Mouse (Mus musculus) MEL-GATA-1-ER (cell line): ENCODE results near the gene Syn3.
"Not testable (repeated sequence)": the region's sequence is repeated elsewhere in the genome, so short reads cannot be mapped to it uniquely, and the experiment has no call there.

Source experiments
- DNase-seq: peaks from one replicate; pipeline ENCODE4 v3.0.0-alpha.2; 2012; ENCODE audit warnings: low read depth; ENCODE audit errors: extremely low read depth

Gene Syn3

GRCm38 (mm10) chr10:86498673-86499391, at the start of gene Syn3:
Syn3 (minus strand) TSS chr10:86498896.
- no peak for DNase-seq

- not testable (repeated sequence) for DNase-seq
Measured at GRCm38 (mm10) chr10:86526357-86526874, 27.7 kb upstream of the Syn3 start.

GRCm38 (mm10) chr10:86513801-86514200, 15.1 kb upstream of the Syn3 start:
- no peak for DNase-seq

GRCm38 (mm10) chr10:86510941-86511340, 12.2 kb upstream of the Syn3 start:
- no peak for DNase-seq

- DNase-seq: no peak
Measured at GRCm38 (mm10) chr10:86502063-86502462, 3.4 kb upstream of the Syn3 start.

GRCm38 (mm10) chr10:86498051-86498672, 534 bp downstream of the Syn3 start:
- DNase-seq: no peak

- DNase-seq: no peak
Measured at GRCm38 (mm10) chr10:86495851-86496250, 2.8 kb downstream of the Syn3 start.

- no peak for DNase-seq
Measured at GRCm38 (mm10) chr10:86493140-86493539, 5.6 kb downstream of the Syn3 start.

GRCm38 (mm10) chr10:86492089-86492907, 6.4 kb downstream of the Syn3 start:
- no peak for DNase-seq

- no peak for DNase-seq
Measured at GRCm38 (mm10) chr10:86491316-86492088, 7.2 kb downstream of the Syn3 start.

- DNase-seq: no peak
Measured at GRCm38 (mm10) chr10:86488544-86488943, 10.2 kb downstream of the Syn3 start.

- DNase-seq: no peak
Measured at GRCm38 (mm10) chr10:86485971-86486370, 12.7 kb downstream of the Syn3 start.

- no peak for DNase-seq
Measured at GRCm38 (mm10) chr10:86483968-86484367, 14.7 kb downstream of the Syn3 start.

GRCm38 (mm10) chr10:86482496-86482895, 16.2 kb downstream of the Syn3 start:
- no peak for DNase-seq

- no peak for DNase-seq
Measured at GRCm38 (mm10) chr10:86480711-86481110, 18.0 kb downstream of the Syn3 start.

- no peak for DNase-seq
Measured at GRCm38 (mm10) chr10:86479718-86480121, 19.0 kb downstream of the Syn3 start.

- no peak for DNase-seq
Measured at GRCm38 (mm10) chr10:86476720-86477119, 22.0 kb downstream of the Syn3 start.

GRCm38 (mm10) chr10:86475270-86475669, 23.4 kb downstream of the Syn3 start:
- DNase-seq: no peak

- no peak for DNase-seq
Measured at GRCm38 (mm10) chr10:86474176-86475154, 24.2 kb downstream of the Syn3 start.

- no peak for DNase-seq
Measured at GRCm38 (mm10) chr10:86473637-86474154, 25.0 kb downstream of the Syn3 start.
